Mouse (Mus musculus) cerebellum, adult 2 months (tissue): Measurements from ENCODE around the gene Agrn.

Experiments used
- CTCF ChIP-seq: fragments of 200-500 bp; IDR thresholded peaks from 2 replicates; pipeline ENCODE4 v1.5.1; 2011; ENCODE audit warnings: low read depth, mild to moderate bottlenecking, control low read depth, low read length, moderate library complexity, borderline replicate concordance; ENCODE audit not compliant: insufficient read depth
- POLR2A ChIP-seq: fragments of 200-500 bp; IDR thresholded peaks from 2 replicates; pipeline ENCODE4 v1.6.1; 2011; ENCODE audit warnings: low read length, control low read depth, borderline replicate concordance; ENCODE audit not compliant: insufficient read depth

- TF ChIP-seq CTCF (no peak), POLR2A (no peak)
Measured at GRCm38 (mm10) chr4:156193906-156194305, 3.4 kb downstream of the Agrn start.
